Mouse (Mus musculus): ENCODE data around the gene Pcbp3.

Gene Pcbp3

GRCm38 (mm10) chr10:76924441-76924840, 37.2 kb downstream of the Pcbp3 start:
- DNase-seq: no peak

- DNase-seq: no peak
Measured at GRCm38 (mm10) chr10:76918086-76918485, 43.6 kb downstream of the Pcbp3 start.

GRCm38 (mm10) chr10:76906434-76906833, 55.3 kb downstream of the Pcbp3 start:
- no peak for DNase-seq

GRCm38 (mm10) chr10:76905935-76906341, 55.7 kb downstream of the Pcbp3 start:
- DNase-seq: no peak

- no peak for DNase-seq
Measured at GRCm38 (mm10) chr10:76903694-76904093, 58.0 kb downstream of the Pcbp3 start.

- no peak for DNase-seq
Measured at GRCm38 (mm10) chr10:76903099-76903498, 58.6 kb downstream of the Pcbp3 start.

GRCm38 (mm10) chr10:76902588-76902987, 59.1 kb downstream of the Pcbp3 start:
- DNase-seq: no peak

- no peak for DNase-seq
Measured at GRCm38 (mm10) chr10:76898428-76898827, 63.3 kb downstream of the Pcbp3 start.

- no peak for DNase-seq
Measured at GRCm38 (mm10) chr10:76891456-76891855, 70.2 kb downstream of the Pcbp3 start.

GRCm38 (mm10) chr10:76883442-76884244, 78.0 kb downstream of the Pcbp3 start:
- DNase-seq: no peak

- DNase-seq: peak; percentile 5
Measured at GRCm38 (mm10) chr10:76882644-76883441, 78.8 kb downstream of the Pcbp3 start.

- no peak for DNase-seq
Measured at GRCm38 (mm10) chr10:76881900-76882299, 79.8 kb downstream of the Pcbp3 start.

GRCm38 (mm10) chr10:76875310-76875709, 86.4 kb downstream of the Pcbp3 start:
- DNase-seq: no peak

GRCm38 (mm10) chr10:76874879-76875278, 86.8 kb downstream of the Pcbp3 start:
- DNase-seq: no peak

- no peak for DNase-seq
Measured at GRCm38 (mm10) chr10:76874398-76874797, 87.3 kb downstream of the Pcbp3 start.

- no peak for DNase-seq
Measured at GRCm38 (mm10) chr10:76873948-76874347, 87.7 kb downstream of the Pcbp3 start.

GRCm38 (mm10) chr10:76872736-76873135, 89.0 kb downstream of the Pcbp3 start:
- DNase-seq: no peak

- DNase-seq: no peak
Measured at GRCm38 (mm10) chr10:76865936-76866335, 95.8 kb downstream of the Pcbp3 start.

- DNase-seq: no peak
Measured at GRCm38 (mm10) chr10:76860998-76861397, 100.7 kb downstream of the Pcbp3 start.

- DNase-seq: no peak
Measured at GRCm38 (mm10) chr10:76859355-76860127, 102.1 kb downstream of the Pcbp3 start.

GRCm38 (mm10) chr10:76857879-76858278, 103.8 kb downstream of the Pcbp3 start:
- no peak for DNase-seq

GRCm38 (mm10) chr10:76846480-76846879, 115.2 kb downstream of the Pcbp3 start:
- DNase-seq: no peak

- DNase-seq: no peak
Measured at GRCm38 (mm10) chr10:76844901-76845300, 116.8 kb downstream of the Pcbp3 start.

Measured in right cerebral cortex, postnatal 4 days (tissue).